Mouse (Mus musculus) neural tube, embryonic 10.5 days (tissue): ENCODE results near the gene Ak8.

Source experiments
- DNase-seq: peaks from one replicate; pipeline ENCODE4 v3.0.0-alpha.2; 2017; ENCODE audit warnings: low spot score; ENCODE audit errors: extremely low spot score

Gene Ak8

DNA sequence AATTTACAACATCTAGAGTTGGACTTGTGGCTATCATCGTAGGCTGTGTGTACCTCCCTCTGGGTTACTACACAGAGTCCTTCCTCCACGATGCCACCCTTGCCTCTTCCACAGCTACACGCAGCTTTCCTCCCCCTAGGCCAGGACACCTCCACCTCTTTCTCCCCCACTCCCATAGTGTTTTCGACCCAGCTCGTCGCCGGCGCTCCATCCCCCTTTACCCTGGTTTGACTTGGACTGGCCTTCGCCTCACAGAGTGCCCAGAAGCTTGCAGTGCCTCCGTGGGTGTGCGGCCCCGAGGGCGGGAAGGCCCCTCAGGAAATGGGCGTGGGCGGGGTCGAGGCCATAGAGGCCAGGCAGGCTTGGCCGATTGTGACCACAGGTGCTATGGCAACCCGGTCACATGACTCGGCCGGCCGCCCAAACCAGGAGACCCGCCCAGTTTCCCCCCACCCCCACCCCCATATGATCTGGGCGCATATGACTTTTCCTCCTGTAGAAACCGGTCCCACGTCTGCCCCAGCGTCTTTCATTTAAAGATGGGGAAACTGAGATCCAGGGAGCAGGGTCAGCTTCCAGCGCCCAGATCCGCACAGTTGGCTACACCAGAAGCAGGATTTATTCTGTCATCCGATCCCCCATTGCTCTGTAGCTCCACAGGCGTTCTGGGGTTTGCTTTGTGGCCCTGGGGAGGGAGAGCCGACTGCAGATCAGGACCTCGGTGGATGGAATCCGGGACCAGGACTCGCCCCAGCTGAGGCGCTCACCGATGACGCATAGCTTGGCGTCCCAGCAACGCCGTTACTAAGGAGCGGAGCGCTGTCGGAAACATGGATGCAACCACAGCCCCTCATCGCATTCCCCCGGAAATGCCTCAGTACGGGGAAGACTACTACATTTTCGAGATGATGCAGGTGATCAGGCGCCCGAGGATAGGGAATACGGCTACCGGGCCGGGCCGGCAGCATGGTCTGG lies at the start of gene Ak8, which contains the start of gene Spaca9:
Ak8 (plus strand) TSS at position 804 of the 975 bp plus-strand sequence.
Spaca9 (minus strand) TSS at position 367 of the 975 bp plus-strand sequence.
- peak; percentile 88 for DNase-seq

DNA sequence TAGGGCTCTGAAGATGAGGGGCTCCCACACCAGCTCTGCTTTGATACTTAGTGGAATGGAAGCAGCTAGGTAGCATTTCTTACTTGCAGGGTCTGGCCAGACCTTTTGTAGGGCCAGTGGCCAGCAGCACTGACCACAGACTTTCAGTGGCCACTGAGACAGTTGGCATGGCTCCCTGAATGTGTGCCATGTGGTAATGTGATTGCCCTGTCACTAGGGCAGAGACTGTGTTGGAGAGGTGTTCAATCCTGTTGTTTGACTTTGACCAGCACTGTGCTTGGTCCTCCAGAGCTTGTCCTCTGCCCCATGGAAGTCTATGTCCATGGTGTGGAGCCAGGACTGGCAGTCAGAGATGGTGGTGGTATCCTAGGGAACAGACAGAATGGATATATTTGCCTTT lies 49.4 kb upstream of the Ak8 start:
- no peak for DNase-seq

DNA sequence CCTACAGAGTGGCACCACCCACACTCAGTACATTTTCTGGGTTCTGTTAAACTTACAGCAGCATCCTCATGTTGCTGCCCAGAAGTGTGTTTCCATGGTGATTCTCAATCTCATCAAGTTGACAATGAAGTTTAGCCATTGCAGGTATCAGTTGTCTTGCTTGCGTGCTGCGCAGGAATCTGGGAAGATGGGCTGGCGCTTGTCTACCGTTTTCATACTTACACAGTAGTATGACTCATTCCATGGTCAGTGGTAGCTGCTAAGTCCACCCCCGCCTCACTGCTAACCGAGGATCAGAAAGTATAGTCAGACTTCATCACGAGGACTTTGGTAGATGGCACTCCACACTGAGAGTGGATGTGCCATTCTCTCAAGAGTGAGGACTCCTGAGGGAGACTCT lies 46.6 kb upstream of the Ak8 start:
- DNase-seq: no peak

DNA sequence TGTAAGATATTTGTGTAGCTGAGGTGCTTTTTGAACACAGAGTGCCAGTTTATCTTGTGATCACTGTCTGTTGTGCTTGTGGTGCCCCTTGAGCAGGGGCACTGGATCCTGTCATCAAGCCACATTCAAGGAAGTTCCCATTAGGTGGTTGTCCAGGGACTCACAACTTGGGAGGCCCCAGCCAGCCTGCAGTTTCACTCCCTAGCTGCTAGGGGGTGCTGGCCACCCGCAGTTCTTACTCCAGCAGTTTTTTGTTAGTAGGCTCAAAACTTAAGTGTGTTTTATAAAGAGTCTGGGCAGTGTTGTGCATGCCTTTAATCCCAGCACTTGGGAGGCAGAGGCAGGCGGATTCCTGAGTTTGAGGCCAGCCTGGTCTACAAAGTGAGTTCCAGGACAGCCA lies 45.7 kb upstream of the Ak8 start:
- no peak for DNase-seq

DNA sequence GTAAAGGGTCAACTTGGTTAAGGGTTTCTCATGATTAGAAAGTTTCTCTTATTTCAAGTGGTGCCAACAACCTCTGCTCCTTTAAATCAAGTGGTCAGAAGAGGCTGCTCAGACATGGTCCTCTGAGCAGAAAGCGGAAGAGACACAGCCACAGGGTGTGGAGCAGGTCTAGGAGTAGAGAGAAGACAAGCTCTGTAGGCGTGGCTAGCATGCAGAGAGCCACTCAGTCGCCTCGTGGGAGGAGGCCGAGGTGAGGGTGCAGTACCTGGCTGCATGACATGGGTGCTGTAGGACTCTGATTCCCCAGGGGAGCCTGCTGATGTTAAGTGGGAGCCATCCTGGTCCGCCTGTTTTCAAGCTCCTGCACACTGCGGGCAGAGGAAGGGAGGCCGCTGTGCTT lies 43.7 kb upstream of the Ak8 start:
- DNase-seq: no peak

DNA sequence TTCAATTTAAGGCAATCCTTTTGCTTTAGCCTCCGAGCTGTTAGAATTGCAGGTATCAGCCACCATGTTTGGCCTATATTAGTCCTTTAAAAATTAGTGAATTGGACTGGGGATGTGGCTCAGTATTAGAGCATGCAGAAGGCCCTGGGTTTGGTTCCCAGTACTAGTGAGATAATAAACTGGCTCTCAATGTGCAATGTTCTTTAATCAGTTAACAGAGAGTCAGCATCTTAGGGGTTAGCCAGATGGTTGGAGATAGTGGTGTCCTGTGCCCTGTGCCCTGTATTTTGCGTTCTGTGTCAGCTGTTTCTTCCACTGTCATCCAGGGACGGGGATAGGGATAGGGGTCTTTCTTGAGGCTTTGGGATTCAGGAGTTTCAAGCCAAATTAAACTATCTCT lies 37.1 kb upstream of the Ak8 start:
- DNase-seq: no peak

DNA sequence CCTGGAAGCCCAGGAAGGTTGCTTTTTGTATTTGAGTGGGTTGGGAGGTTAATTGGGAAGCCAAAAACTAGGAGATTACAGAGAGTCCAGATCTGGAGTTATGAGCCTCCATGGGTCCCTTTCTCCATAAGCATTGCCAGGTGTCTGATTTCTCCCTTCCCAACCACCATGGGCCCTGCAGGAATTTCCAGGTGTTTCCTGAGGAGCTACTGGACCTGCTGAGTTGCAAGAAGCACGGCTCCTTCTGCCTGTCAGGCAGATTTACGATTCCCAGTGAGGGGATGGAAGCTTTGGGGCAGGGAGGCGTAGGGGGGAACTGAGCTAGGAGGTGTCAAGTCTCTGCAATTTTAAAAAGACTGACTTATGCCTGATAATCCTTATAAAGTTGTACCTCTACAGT lies 34.1 kb upstream of the Ak8 start:
- DNase-seq: no peak

DNA sequence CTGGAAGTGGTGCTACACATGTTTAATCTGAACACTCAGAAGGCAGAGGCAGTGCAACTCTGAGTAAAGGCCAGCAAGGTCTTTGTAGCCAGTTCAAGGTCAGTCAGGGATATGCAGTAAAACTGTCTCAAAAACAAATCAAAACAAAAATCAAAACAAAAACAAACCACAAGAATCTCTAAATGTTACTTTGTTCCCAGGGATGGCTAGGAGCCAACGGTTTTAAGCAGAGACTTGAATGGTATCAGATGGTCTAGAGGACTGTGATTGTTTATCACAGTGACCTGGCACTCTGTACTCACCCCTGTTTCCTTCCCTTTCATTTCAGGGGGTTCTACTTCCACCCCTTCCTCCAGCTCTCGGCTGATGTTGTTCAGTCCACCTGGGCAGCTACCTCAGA lies 28.5 kb upstream of the Ak8 start:
- no peak for DNase-seq

DNA sequence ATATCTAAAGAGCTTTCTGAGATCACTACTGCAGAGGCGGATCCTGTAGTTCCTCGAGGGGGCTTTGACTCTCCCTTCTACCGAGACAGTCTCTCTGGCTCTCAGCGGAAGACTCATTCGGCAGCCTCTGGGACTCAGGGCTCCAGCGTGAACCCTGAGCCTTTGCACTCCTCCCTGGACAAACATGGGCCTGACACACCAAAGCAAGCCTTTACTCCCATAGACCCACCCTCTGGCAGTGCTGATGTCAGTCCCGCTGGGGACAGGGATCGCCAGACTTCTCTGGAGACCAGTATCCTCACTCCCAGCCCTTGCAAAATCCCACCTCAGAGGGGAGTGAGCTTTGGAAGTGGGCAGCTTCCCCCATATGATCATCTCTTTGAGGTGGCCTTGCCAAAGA lies 24.0 kb upstream of the Ak8 start:
- no peak for DNase-seq

DNA sequence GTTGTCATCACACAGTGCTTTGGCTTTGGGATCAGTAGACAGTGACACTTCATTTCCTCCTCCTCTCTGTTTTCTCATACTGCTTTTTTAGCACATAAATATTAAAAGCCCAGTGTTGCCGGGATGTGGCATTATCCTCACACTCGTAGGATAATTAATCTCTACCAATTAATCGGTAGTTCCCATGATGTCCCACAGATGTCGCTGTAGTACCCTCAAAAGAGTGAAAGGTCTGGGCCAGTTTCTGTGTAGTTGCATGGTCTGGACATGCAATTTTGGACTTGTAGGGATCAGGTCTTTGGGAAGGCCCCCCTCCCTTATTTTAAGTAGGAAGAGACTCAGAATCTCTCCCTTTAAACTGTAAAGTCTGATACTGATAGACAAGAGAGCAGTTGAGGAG lies 19.3 kb upstream of the Ak8 start:
- no peak for DNase-seq

DNA sequence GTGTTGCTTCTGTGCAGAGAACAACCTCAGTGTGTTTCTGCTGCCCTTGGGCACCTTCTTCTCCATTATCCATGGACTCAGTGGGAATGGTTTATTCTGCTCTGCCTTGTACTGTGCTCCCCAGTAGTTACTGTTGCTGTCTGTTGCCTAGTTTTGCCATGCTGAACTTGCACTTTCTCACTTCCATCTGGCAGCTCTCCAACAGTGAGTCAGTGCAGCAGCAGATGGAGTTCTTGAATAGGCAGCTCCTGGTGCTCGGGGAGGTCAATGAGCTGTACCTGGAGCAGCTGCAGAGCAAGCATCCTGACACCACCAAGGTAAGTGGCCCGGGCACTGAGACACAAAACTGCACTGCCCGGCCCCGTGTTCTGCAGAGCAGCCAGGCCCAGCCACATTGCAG lies 18.2 kb upstream of the Ak8 start:
- DNase-seq: no peak

DNA sequence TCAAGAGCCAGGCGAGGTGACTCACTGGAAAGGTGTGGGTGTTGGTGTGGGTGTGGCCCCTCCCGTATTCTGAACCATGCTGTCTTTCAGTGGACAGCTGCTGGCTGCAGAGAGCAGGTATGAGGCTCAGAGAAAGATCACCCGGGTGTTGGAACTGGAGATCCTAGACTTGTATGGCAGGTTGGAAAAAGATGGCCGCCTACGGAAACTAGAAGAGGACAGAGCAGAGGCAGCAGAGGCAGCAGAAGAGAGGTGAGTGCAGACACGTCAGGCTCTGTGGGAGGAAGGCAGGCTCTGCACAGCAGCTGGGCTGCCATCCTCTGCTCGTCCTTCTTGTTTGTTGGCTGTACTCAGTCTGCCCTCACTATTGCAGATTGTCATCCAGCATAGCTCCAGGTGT lies 14.1 kb upstream of the Ak8 start:
- DNase-seq: no peak

DNA sequence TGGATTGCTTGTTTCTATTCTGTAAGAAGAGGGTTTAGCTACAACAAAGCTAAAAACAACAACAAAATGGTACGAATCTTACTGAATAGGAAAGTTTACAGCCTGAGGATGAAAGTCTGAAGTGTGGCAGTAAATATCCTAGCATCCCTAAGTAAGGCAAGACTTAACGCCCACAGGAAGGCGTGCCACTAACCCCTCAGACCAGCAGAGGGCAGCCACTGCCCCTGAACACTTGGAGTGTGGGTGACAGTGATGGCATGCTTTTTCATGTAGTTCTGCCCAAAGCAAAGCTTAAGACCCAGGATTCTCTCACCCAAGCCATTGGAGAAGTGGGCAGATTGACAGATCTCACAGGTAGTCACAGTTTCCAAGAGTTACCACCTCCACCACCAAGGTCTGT lies 11.5 kb upstream of the Ak8 start:
- DNase-seq: no peak

DNA sequence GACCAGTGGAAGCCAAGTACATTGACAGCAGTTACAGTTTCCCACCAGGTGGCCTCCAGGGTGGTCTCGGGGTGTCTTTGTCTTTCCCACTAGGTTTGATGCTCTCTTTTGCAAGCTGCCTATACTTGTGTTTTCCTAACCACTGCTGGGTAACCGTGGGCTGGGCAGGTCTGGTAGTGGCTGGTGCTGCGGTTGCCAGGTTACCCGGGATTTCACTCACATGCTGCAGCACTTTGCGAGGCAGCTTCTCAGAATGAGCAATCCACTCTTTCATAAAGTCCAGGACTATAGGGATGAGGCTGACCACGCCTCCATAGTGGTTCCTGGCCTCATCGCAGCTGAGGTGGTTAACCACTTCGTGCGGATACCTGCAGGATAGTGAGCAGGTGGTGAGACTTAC lies 7.3 kb upstream of the Ak8 start:
- DNase-seq: no peak

DNA sequence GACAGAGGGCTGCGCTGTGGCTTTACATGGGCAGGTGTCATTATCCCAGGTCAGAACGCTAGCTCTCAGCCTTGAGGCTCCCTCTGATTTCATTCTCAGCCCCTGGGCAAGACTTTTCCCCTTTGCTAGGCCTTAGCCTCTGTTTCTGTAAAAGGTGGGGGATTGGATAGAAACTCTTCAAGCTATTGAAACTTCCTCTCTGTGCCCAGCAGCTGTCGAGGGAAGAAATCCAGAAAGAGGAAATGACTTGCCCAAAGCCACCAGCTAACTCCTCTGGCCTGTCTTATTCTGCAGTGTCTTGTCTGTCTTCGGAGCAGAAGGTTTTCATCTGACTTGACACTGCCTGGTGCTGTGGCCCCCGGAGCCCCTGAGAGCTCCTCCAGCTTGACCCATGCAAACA lies 1.4 kb upstream of the Ak8 start:
- DNase-seq: no peak

DNA sequence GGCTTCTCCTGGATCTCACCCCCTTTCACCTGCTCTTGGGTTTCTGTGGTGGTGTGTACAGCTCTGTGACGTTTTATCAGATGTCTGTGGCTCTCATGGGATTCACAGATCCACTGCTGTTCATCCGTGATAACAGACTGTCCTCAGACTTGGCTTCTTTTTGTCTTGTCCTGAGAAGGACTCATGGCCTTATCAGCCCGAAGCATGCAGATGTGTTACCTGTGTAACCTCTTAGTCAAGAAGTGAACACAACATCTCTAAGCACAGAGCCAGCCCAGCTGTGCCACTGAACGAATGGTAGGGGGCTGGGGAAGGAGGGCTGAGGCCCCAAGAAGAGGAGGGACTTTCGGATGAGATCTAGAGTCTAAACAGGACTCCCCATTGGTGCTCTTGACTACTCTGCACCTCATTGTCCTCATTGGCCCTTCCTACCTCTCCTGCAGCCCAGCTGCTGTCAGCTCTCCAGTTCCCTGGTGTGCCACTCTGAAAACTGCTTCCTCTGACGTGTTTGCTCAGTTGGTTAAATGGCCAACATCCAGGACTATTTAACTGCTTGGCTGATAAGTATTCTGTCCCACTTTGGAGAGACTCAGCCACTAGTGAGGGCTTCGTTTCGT lies 1.8 kb downstream of the Ak8 start:
- DNase-seq: no peak

DNA sequence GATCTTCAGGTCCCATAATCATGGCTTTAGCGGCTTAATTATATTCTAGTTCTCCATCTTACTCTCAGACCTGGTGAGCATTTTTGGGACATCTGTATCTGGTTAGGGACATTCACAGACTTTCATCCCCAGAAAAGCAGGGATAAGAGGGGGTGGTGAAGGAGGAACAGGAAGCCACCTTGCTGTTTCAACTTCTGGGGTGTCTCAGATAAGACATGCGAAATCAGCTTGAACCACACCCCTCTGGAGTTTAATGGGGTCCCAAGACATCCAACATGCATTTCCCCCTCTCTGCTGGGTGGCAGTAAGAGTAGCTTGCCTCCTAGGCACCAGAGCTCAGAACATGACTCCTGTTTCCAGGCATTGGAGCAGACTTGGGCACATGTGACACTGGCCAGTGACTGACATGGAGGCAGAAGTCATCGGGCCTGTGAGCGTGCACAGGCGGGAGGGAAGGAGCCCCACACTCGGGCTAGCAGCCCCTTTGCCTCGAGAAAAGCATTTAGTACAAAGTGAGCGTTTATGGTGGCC lies 6.2 kb downstream of the Ak8 start:
- DNase-seq: no peak

DNA sequence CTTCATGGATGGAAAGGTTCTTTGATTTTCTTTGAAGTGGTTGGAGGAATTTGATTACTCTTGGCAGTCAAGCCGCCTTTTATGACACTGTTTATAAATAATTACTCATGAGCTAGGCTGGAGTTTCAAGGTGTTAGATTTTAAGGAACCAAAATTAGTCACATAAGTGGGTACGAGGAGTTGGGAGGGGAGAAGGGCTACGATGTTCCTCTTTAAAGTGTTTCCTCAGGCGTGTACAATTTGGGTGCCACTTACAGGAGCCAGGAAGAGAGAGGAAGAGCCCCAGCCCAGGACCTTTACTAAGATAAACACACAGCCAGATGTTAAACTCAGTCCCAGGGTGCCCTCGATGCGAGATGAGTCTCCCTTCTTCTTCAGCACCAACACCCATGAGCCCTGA lies 6.8 kb downstream of the Ak8 start:
- no peak for DNase-seq

DNA sequence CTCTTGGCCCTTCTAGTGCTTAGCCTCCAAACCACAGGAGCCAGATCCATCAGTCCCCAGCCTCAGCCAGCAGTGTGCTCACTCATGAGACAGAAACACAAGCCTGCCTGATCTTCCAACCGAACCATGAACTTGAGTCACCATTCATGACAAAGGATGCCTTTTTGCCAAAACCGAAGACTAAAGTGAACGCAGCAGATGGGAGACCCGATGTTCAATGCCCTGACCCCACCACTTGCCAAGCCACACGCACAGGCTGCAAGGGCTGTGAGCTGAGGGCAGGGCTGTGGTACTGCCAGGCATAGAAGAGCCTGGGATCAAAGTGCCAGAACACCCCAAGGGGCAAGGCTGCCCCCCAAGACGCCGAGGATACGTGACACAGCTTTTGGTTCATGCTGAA lies 13.1 kb downstream of the Ak8 start:
- DNase-seq: no peak

DNA sequence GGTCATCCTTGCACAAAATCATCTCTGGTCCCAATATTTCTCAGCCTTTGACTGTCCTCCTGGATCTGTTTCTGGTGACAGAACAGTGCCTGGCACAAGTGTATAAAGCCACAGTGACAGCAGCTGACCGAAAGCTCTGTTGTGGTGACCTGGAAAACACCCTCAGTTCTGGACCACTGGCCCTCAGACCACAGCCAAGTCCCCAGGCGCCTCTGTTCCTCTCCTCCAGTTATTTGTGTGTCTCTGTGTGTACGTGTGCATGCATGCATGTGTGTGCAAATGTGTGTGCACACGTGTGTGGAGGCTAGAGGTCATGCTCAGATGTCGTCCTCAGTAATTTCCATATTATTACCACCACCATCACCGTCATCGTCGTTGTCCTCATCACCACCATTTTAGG lies 22.5 kb downstream of the Ak8 start:
- DNase-seq: no peak

DNA sequence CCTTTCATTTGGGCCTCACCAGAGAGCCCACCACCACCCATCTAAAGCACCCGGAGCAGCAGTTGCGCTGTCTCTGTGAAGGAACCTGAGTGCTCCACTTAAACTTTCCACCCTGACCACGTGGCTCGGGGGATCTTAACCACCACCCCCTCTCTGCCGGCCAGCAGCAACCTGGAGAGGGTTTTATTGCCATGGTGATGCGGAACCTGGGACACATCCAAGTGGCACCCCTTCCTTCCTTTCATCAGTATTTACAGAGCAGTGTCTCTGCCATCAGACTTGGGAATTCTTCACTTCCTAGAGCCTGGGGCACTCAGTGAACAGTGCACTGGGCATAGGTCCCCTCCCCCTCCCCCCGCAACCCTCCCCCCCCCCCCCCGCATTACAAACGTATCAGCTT lies 23.9 kb downstream of the Ak8 start:
- DNase-seq: no peak

DNA sequence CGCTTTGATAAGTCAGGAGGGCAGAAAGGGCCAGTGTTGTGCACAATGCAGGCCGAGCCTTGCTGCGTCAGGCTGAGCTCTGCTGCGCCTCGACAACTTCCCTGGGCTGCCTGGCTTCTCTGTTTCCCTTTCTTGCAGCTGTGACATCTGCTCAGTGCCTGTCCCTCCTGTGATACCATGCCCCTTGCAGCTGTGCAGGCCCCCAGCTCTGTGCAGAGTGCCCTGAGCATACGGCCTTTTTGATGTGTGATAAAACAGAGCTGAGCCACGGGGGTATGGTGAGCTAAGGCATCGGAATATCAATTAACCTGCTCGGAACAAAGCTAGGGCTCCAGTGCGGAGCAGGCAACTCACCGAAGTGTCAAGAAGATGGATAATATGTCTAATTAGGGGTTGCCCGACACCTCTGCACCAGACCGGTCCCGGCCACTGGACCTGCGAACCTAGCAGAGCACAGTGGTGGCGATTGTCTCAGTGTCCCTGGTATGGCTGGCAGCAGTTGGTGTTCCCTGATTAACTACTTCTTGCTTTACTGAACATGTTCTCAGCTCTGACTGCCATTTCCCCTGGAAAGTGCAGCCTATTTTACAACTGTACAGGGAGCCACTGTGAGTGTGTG lies 27.9 kb downstream of the Ak8 start:
- peak; percentile 38 for DNase-seq
